ENCODE assay signal across 13 mouse cellular contexts in the genomic region with DNA sequence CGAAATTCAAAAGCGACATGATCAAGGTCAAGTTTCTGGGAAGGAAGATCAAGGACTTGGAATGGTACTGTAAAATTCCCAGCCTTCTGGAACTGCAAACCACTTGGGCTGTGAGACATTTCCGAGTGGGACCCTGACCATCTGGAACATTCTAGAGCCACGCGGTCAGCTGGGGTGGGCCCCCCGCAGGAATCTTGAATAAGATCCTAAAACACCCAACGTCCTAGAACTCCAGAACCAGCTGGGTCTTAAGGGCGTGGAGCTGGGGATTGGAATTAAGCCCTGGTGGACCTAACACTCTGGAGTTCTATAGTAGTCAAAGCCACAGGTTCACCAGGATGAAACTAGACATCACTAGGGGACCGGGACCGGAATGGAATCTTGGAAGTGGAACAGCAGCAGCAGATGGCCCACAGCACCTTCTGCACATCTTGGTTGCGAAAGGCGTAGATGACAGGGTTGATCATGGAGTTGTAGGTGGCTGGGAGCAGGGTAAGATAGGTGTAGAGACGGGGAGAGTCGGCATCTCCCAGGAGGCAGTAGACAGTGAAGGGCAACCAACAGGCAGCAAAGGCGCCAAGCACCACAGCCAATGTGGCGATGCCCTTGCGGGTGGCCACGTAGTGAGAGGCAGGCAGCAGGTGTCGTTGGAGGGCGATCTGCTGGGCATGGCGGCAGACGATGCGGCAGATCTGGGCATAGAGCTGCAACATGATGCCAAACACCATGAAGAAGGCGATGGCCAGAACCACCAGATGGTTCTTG. TPM values are rescaled to one million over a fixed set of nuclear protein-coding genes. Genes with fewer than 3 reads are reported as not detected.
DNase-seq lines count a peak whose midpoint lies in the region; ATAC-seq lines count a peak whose summit lies in the region.
"Had no signal": no experiment of that assay in that cellular context is flagged by ENCODE, and none has a peak within 500 bp of the region (broad histone marks: within the 10 kb centered on the region; RNA-seq: fewer than 3 reads in every experiment).

No protein-coding gene starts in this region.

- peaks cover 33% of the 10 kb centered on the region for H3K4me1 ChIP-seq in hindbrain, embryonic 10.5 days (replicated peaks)
- peaks cover 19% of the 10 kb centered on the region for H3K4me1 ChIP-seq in hindbrain, embryonic 13.5 days (replicated peaks)
- H3K4me1 ChIP-seq in limb, embryonic 10.5 days: peaks cover 32% of the 10 kb centered on the region

- H3K4me3 ChIP-seq in hindbrain, embryonic 10.5 days: 0 out of 2 replicates have a peak overlapping the region, but pooled peaks have one; percentile 6
- no peak overlapping the region for H3K4me3 ChIP-seq in hindbrain, embryonic 13.5 days
- H3K4me3 ChIP-seq in limb, embryonic 10.5 days: no peak overlapping the region
- H3K4me3 ChIP-seq: embryonic facial prominence, embryonic 13.5 days; forebrain, embryonic 13.5 days; intestine, embryonic 15.5 days had no signal

- no peaks in the 10 kb centered on the region for H3K9me3 ChIP-seq in hindbrain, embryonic 10.5 days
- H3K9me3 ChIP-seq in hindbrain, embryonic 13.5 days: no peaks in the 10 kb centered on the region
- H3K9me3 ChIP-seq in limb, embryonic 10.5 days (replicated peaks): no peaks in the 10 kb centered on the region
- H3K9me3 ChIP-seq: embryonic facial prominence, embryonic 13.5 days; forebrain, embryonic 13.5 days; intestine, embryonic 15.5 days had no signal

- no peaks in the 10 kb centered on the region for H3K36me3 ChIP-seq in hindbrain, embryonic 10.5 days
- no peaks in the 10 kb centered on the region for H3K36me3 ChIP-seq in hindbrain, embryonic 13.5 days
- H3K36me3 ChIP-seq in limb, embryonic 10.5 days: no peaks in the 10 kb centered on the region
- H3K36me3 ChIP-seq: embryonic facial prominence, embryonic 13.5 days; intestine, embryonic 15.5 days had no signal

- WGBS in hindbrain, embryonic 10.5 days: 92% methylated on average over 24 of the region's 24 CpGs
- WGBS in hindbrain, embryonic 13.5 days: 93% methylated on average over 24 of the region's 24 CpGs
- WGBS in limb, embryonic 10.5 days: 94% methylated on average over 24 of the region's 24 CpGs

- peak; percentile 58 for DNase-seq in cerebellum, adult 11-12 months
- no peak for DNase-seq in cerebellum, adult 11 months
- no peak for DNase-seq in hindbrain, embryonic 10.5 days (ENCODE audit: low spot score)
- peak; percentile 39 for DNase-seq in brain, adult 2 months (ENCODE audit: low read depth, low spot score)
- DNase-seq in naive thymus-derived CD4-positive, alpha-beta T cell, adult 2 months (ENCODE audit: low read depth): peak; percentile 28
- no peak for DNase-seq in limb, embryonic 10.5 days (ENCODE audit: low spot score)
- DNase-seq: gastrocnemius, postnatal 14 days had no signal

- peaks cover 76% of the 10 kb centered on the region for H3K27me3 ChIP-seq in hindbrain, embryonic 10.5 days (ENCODE audit: insufficient read depth, poor library complexity, severe bottlenecking)
- peaks cover 54% of the 10 kb centered on the region for H3K27me3 ChIP-seq in hindbrain, embryonic 13.5 days
- H3K27me3 ChIP-seq in limb, embryonic 10.5 days (ENCODE audit: low read depth, poor library complexity, severe bottlenecking): peaks cover 63% of the 10 kb centered on the region

- no peak overlapping the region for H3K4me2 ChIP-seq in hindbrain, embryonic 13.5 days
- H3K4me2 ChIP-seq: embryonic facial prominence, embryonic 13.5 days; forebrain, embryonic 13.5 days; hindbrain, embryonic 14.5 days; intestine, embryonic 15.5 days had no signal

- no peak for ATAC-seq in hindbrain, embryonic 13.5 days (ENCODE audit: low FRiP score)
- ATAC-seq: forebrain, embryonic 13.5 days; intestine, embryonic 15.5 days had no signal

- H3K9ac ChIP-seq in hindbrain, embryonic 13.5 days: no peak overlapping the region
- H3K9ac ChIP-seq: embryonic facial prominence, embryonic 13.5 days; forebrain, embryonic 13.5 days; forebrain, postnatal 0 days; hindbrain, embryonic 14.5 days; intestine, embryonic 15.5 days had no signal

- H3K27ac ChIP-seq in hindbrain, embryonic 10.5 days: no peak overlapping the region
- no peak overlapping the region for H3K27ac ChIP-seq in hindbrain, embryonic 13.5 days
- H3K27ac ChIP-seq in limb, embryonic 10.5 days: no peak overlapping the region
- H3K27ac ChIP-seq: embryonic facial prominence, embryonic 13.5 days; forebrain, embryonic 13.5 days; hindbrain, embryonic 14.5 days; intestine, embryonic 15.5 days had no signal

RNA-seq across cellular contexts. Expression of a gene that starts 1.7 kb away (rescaled TPM):
- 1.1 and 2.2 TPM in 2 replicates for polyA plus RNA-seq in hindbrain, embryonic 10.5 days (2016; fragmentation: Nextera tagmentation; extraction: Ambion mirVana)
- 0.78 and 2.5 TPM in 2 replicates for polyA plus RNA-seq in hindbrain, embryonic 13.5 days (2015; fragmentation: Nextera tagmentation; extraction: Ambion mirVana)
- 3.1 and 4.1 TPM in 2 replicates for polyA plus RNA-seq in limb, embryonic 10.5 days (2016; fragmentation: Nextera tagmentation; extraction: Ambion mirVana)

RNA-seq across cellular contexts. Expression of a gene that starts 2.1 kb away (rescaled TPM):
- polyA plus RNA-seq in hindbrain, embryonic 10.5 days (2016; fragmentation: Nextera tagmentation; extraction: Ambion mirVana): 0.32 and 0.35 TPM in 2 replicates
- polyA plus RNA-seq in hindbrain, embryonic 13.5 days (2015; fragmentation: Nextera tagmentation; extraction: Ambion mirVana): 0.52 and 1.4 TPM in 2 replicates
- 0.51 and 0.72 TPM in 2 replicates for polyA plus RNA-seq in limb, embryonic 10.5 days (2016; fragmentation: Nextera tagmentation; extraction: Ambion mirVana)

RNA-seq across cellular contexts. Expression of a gene that starts 30.4 kb away (rescaled TPM):
- polyA plus RNA-seq in hindbrain, embryonic 10.5 days (2016; fragmentation: Nextera tagmentation; extraction: Ambion mirVana): 1.7 and 1.9 TPM in 2 replicates
- 1.9 and 2.0 TPM in 2 replicates for polyA plus RNA-seq in hindbrain, embryonic 13.5 days (2015; fragmentation: Nextera tagmentation; extraction: Ambion mirVana)
- 0.84 and 1.7 TPM in 2 replicates for polyA plus RNA-seq in limb, embryonic 10.5 days (2016; fragmentation: Nextera tagmentation; extraction: Ambion mirVana)

RNA-seq across cellular contexts. Expression of a gene that starts 52.7 kb away (rescaled TPM):
- 1.2 and 1.6 TPM in 2 replicates for polyA plus RNA-seq in hindbrain, embryonic 10.5 days (2016; fragmentation: Nextera tagmentation; extraction: Ambion mirVana)
- polyA plus RNA-seq in hindbrain, embryonic 13.5 days (2015; fragmentation: Nextera tagmentation; extraction: Ambion mirVana): 0.41 and 0.69 TPM in 2 replicates
- 2.0 and 2.5 TPM in 2 replicates for polyA plus RNA-seq in limb, embryonic 10.5 days (2016; fragmentation: Nextera tagmentation; extraction: Ambion mirVana)

Comparison
In these comparisons a context has a peak if more than half of its experiments do, and no peak if none do; other contexts are left out.
1. DNase-seq: peak in cerebellum, adult 11-12 months (single experiment), brain, adult 2 months (single experiment) and naive thymus-derived CD4-positive, alpha-beta T cell, adult 2 months (single experiment); none in cerebellum, adult 11 months (single experiment), hindbrain, embryonic 10.5 days (single experiment) and limb, embryonic 10.5 days (single experiment).